Mouse (Mus musculus): Measurements from ENCODE around the gene Snd1.

GRCm38 (mm10) chr6:28822296-28822695 lies 347.4 kb downstream of the Snd1 start:
- TF ChIP-seq CTCF (IDR thresholded peaks at IDR 0.05) (peak; percentile 16; the same call in 1 of the 2 replicates), EP300 (IDR thresholded peaks at IDR 0.05) (no peak)

Measured in lung, postnatal 0 days (tissue).